Mouse (Mus musculus) embryonic facial prominence, embryonic 15.5 days (tissue): Measurements from ENCODE around the gene Tomm40l. TPM values are rescaled to one million over a fixed set of nuclear protein-coding genes. Genes with fewer than 3 reads are reported as not detected.

Experiments used
- ATAC-seq: fragments of 200-750 bp; cut with Nextera tagmentation; 2 replicates; pipeline ENCODE4 v1.8.0; 2017; ENCODE audit warnings: low read depth, moderate TSS enrichment; ENCODE audit not compliant: insufficient number of reproducible peaks, low FRiP score, low TSS enrichment
- H3K27ac ChIP-seq: fragments of 300-500 bp; sonication (generic); replicated peaks from 2 replicates; pipeline ENCODE4 v1.5.1; 2015; ENCODE audit warnings: mild to moderate bottlenecking, inconsistent platforms
- H3K27me3 ChIP-seq: fragments of 300-500 bp; sonication (generic); 2 replicates; pipeline ENCODE4 v1.6.1; 2015; ENCODE audit warnings: inconsistent platforms
- H3K36me3 ChIP-seq: fragments of 300-500 bp; sonication (generic); 2 replicates; pipeline ENCODE4 v1.6.1; 2015; ENCODE audit warnings: mild to moderate bottlenecking, inconsistent platforms
- H3K4me1 ChIP-seq: fragments of 300-500 bp; sonication (generic); 2 replicates; pipeline ENCODE4 v1.6.1; 2015; ENCODE audit warnings: inconsistent platforms
- H3K4me2 ChIP-seq: fragments of 300-500 bp; sonication (generic); replicated peaks from 2 replicates; pipeline ENCODE4 v1.6.1; 2015; ENCODE audit warnings: mild to moderate bottlenecking, inconsistent platforms
- H3K4me3 ChIP-seq: fragments of 300-500 bp; sonication (generic); replicated peaks from 2 replicates; pipeline ENCODE4 v1.5.1; 2015; ENCODE audit warnings: mild to moderate bottlenecking, inconsistent platforms
- H3K9ac ChIP-seq: fragments of 300-500 bp; sonication (generic); 2 replicates; pipeline ENCODE4 v1.6.1; 2015; ENCODE audit warnings: inconsistent platforms
- H3K9me3 ChIP-seq: fragments of 300-500 bp; sonication (generic); replicated peaks from 2 replicates; pipeline ENCODE4 v1.6.1; 2016; ENCODE audit warnings: inconsistent platforms
- WGBS: fragments of 180-500 bp; shearing (Covaris S2); methylation state at CpG from one replicate; pipeline ENCODE4 v1.1.7; 2015; 5-methylcytosine and 5-hydroxymethylcytosine counted together
- polyA plus RNA-seq: library from polyadenylated mRNA; unstranded; fragments of >200 nt; fragmentation: Nextera tagmentation; extraction: Ambion mirVana; gene quantifications from 2 replicates; pipeline ENCODE4 v1.2.1, GENCODE M21; 2015

Gene Tomm40l
- 29.5 and 30.0 TPM in 2 replicates for polyA plus RNA-seq

DNA sequence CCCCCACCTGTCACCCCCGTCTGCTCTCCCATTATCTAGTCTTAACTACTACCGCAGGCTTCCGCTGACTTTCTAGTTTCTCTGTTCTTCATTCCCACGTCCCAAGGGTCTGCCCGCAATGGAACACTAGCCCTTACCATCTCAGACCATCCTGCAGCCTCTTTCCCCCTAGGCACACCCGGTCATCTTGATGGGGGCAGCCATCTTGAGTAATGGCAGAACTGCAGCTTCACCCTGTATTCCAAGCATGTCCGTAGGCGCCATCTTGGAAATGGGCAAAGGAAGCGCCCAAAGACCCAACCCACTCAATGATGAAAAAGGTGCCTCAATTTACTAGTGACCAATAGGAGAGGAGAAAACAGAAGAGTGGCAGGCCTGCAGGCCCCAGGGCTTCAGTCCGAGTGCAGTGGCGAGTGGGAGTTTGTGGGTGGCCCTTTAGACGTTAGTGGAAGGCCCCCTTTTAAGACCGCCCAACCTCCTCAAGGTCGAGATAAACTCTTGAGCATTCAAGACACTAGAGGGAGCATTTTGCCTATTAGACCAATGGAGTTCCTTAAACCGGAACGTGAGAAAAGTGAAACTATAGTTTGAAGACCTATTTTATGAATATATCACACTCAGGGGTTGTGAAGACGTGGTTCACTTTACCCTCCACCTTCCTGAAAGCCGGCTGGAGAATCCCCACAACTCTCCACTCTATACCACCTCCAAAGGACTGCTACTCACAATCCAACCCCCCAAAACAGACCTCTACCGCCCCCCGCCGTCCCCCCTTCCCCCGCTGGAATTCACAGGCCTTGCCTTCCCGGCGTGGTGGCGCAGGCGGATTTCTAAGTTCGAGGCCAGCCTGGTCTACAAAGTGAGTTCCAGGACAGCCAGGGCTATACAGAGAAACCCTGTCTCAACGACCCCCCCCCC lies at the start of gene Tomm40l:
Gene Tomm40l (minus strand): TSS at position 277 of the 918 bp plus-strand sequence.
- under 1% methylated on average over 28 of the region's 28 CpGs for WGBS
- ATAC-seq, result peak; percentile 97
- Histone ChIP-seq H3K9me3 (no peaks in the 10 kb centered on the region), H3K27me3 (no peaks in the 10 kb centered on the region), H3K4me3 (peak within 1 kb of the TSS; percentile 72), H3K4me1 (peaks cover 12% of the 10 kb centered on the region), H3K27ac (peak within 1 kb of the TSS; percentile 94), H3K9ac (peak within 1 kb of the TSS; percentile 31), H3K4me2 (peak within 1 kb of the TSS; percentile 86), H3K36me3 (peaks cover 14% of the 10 kb centered on the region; the same call in 1 of the 2 replicates)

DNA sequence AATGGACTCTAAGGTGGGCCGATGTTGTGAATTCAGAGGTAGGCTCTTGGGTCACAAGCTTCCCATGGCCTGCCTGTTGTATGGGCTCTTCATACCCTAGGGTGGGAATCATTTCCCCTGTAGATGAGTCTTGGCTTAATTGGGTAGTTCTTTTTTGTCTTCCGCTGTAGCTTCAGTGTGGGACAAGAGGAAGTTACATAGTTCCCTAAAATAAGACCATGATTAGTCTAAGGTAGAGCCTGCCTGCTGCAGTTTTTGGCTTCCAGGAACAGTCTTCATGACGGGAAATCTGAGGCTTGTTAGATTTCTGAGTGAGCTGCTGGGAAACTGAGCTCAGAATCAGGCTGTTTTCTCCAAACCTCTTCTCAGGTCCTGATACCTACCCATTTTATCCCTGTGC lies 49.8 kb upstream of the Tomm40l start:
- Histone ChIP-seq H3K4me2 (peak overlapping the region; percentile 94; the same call in 1 of the 2 replicates), H3K4me1 (peaks cover 22% of the 10 kb centered on the region), H3K9ac (no peak overlapping the region), H3K27me3 (no peaks in the 10 kb centered on the region), H3K36me3 (peaks cover 46% of the 10 kb centered on the region), H3K27ac (no peak overlapping the region), H3K9me3 (no peaks in the 10 kb centered on the region), H3K4me3 (peak overlapping the region; percentile 9; the same call in 1 of the 2 replicates)
- no peak for ATAC-seq
- 86% methylated on average over 3 of the region's 3 CpGs for WGBS

DNA sequence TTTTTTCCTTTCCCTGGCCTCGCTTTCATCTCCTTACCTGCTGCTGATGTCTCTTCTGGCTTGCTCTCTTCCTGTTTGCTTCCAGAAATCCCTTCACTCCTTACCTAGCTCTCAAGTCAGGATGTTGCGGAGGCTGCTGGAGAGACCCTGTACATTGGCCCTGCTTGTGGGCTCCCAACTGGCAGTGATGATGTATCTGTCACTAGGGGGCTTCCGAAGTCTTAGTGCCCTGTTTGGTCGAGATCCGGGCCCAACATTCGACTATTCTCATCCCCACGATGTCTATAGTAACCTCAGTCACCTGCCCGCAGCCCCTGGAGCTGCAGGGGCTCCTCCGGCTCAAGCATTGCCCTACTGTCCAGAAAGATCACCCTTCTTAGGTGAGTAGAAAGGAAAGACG lies 49.3 kb upstream of the Tomm40l start:
- WGBS, result 62% methylated on average over 10 of the region's 10 CpGs
- Histone ChIP-seq H3K9ac (no peak overlapping the region), H3K4me2 (peak overlapping the region; percentile 94), H3K4me1 (peaks cover 22% of the 10 kb centered on the region), H3K9me3 (no peaks in the 10 kb centered on the region), H3K27ac (no peak overlapping the region), H3K36me3 (peaks cover 42% of the 10 kb centered on the region), H3K27me3 (no peaks in the 10 kb centered on the region), H3K4me3 (peak overlapping the region; percentile 83; the same call in 1 of the 2 replicates)
- ATAC-seq, result no peak

DNA sequence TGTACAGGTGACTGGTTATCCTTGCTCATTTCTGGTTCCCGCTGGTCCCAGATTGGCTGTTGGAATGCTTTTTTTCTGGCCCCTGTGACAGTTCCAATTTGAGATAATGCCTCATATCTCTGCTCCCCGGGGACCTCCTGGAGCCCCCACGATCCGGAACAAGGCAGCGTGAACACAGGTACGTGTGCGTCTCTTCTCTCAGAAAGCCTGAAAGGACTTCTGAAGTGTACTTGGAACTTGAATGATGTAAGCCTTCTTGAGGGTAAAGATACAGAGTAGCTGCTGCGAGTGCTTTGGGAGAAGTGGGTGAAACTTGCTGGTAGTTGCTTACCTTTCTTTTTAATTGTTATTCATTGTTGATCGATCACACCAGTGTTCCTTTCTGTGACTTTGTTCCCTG lies 48.9 kb upstream of the Tomm40l start:
- Histone ChIP-seq H3K4me3 (peak overlapping the region; percentile 83), H3K9me3 (no peaks in the 10 kb centered on the region), H3K36me3 (peaks cover 37% of the 10 kb centered on the region), H3K9ac (peak overlapping the region; percentile 65), H3K27ac (0 out of 2 replicates have a peak overlapping the region, but pooled peaks have one; percentile 79), H3K4me2 (peak overlapping the region; percentile 94), H3K4me1 (peaks cover 22% of the 10 kb centered on the region), H3K27me3 (no peaks in the 10 kb centered on the region)
- WGBS, result 39% methylated on average over 9 of the region's 9 CpGs
- no peak for ATAC-seq

DNA sequence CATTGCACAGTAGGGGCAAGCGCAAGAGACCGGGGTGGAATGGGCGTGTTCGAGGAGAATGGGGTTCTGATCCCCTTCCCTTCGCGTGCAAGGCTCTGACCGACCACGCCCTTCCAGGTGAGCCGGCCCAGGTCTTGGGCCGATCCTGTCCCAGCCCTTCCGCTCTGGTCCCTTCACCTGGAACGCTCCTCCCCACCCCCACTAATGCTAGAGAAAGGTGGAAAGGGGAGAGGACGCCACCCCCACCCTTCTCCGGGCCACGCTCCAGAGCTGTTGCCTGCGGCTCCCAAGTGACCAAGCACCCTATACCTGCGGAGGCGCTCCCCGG lies 48.2 kb upstream of the Tomm40l start:
- Histone ChIP-seq H3K4me2 (peak overlapping the region; percentile 94), H3K9ac (peak overlapping the region; percentile 65), H3K9me3 (no peaks in the 10 kb centered on the region), H3K27me3 (no peaks in the 10 kb centered on the region), H3K27ac (peak overlapping the region; percentile 79), H3K36me3 (peaks cover 31% of the 10 kb centered on the region), H3K4me3 (peak overlapping the region; percentile 83), H3K4me1 (peaks cover 22% of the 10 kb centered on the region)
- WGBS, result under 1% methylated on average over 19 of the region's 19 CpGs
- peak; percentile 73 for ATAC-seq

DNA sequence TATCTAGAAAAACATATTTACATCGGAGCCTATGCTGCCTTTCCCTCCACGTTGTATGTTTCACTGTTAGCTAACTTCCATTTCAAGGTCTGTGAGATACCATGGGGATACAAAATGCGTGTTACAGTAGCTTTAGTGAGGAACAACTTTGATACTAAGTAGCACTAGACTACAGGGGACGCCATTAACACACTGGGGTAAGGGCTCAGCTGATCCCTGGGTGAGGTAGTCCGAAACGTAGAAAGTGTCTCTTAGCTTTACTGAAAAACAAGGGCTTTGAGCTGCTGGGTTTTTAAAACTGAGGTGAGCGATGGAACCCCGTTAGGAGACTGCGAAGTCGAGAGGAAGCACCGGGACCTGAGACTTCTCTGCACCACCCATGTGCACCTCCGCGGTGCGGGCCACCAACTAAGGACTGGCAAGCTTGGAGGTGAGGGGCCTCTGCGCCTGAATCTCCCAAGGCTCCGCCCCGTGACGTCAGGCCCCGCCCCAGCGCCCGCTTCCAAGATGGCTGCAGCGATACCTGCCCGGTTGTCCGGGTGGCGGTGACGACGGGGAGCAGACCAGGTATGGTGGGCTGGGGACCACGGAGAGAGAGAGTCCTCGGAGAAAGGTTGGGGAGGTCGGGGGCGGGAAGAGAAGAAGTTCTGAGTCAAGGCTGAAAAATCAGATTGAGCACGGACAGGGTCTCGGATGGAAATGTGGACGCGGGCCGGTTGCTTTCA lies 47.7 kb upstream of the Tomm40l start, which contains the start of gene B4galt3:
Gene B4galt3 (plus strand): TSS at position 481 of the 725 bp plus-strand sequence.
- Histone ChIP-seq H3K4me2 (peak within 1 kb of the TSS; percentile 94), H3K9ac (peak within 1 kb of the TSS; percentile 65), H3K27ac (peak within 1 kb of the TSS; percentile 79), H3K4me1 (peaks cover 22% of the 10 kb centered on the region), H3K36me3 (peaks cover 25% of the 10 kb centered on the region), H3K4me3 (peak within 1 kb of the TSS; percentile 83), H3K27me3 (no peaks in the 10 kb centered on the region), H3K9me3 (no peaks in the 10 kb centered on the region)
- peak; percentile 91 for ATAC-seq
- WGBS, result 2% methylated on average over 36 of the region's 36 CpGs

DNA sequence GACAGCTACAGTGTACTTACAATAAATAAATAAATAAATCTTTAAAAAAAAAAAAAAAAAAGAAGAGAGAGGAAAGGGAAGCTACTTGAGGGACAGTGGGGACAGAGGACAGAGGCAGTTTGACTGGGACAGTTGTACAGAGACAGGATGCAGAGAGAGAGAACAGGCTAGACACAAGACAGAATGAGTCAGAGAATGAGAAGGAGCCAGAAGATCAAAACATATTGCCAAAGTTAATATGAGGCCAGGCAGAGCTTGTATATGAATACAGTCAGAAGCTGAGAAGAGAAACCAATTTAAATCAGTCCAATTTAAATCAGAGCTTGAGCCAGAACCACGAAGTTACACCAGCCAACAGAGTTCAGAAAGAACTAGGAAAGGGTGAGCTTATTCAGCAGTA lies 46.0 kb upstream of the Tomm40l start:
- H3K27me3 ChIP-seq, result no peaks in the 10 kb centered on the region

DNA sequence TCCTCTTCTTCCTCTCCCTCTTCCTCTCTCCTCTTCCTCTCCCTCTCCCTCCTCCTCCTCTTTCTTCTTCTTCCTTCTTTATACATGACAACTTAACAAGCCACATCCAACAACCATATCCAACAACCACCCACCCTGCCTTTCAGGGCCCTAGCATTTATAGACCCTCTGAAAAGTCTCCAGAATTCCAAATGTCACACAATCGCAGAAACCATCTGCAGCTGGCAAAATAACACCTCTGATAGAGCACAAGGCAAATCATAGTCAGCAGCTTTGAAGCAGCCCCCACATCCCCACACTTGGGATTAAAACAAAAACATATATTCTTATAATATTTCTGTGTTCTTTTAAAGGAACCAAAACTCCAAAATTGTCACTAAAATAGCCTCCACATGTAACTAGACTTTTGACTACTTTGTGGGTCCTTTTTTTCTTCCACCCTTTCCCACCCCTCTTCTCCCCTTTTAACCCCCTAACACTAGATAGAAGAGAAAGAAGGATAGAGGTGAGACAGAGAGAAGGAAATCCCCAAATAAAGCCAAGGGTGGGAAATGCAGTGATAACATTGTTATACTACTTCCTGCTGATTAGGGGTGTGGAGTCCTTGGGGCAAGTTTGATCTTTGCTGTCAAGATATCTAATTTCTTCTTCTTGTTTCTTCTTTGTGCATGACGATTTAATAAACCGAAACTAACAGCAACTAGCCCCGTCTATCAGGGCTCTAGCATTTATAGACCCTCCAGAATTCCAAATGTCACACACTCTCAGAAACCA lies 43.8 kb upstream of the Tomm40l start:
- H3K4me3 ChIP-seq, result no peak overlapping the region
- H3K9ac ChIP-seq, result no peak overlapping the region
- H3K4me2 ChIP-seq, result no peak overlapping the region
- no peak overlapping the region for H3K27ac ChIP-seq
- H3K36me3 ChIP-seq, result no peaks in the 10 kb centered on the region
- H3K27me3 ChIP-seq, result no peaks in the 10 kb centered on the region
- peaks cover 28% of the 10 kb centered on the region for H3K4me1 ChIP-seq
- no peaks in the 10 kb centered on the region for H3K9me3 ChIP-seq
- WGBS, result 31% methylated on average over 4 of the region's 4 CpGs
- ATAC-seq, result no peak

More for the DNA sequence above, 46.0 kb upstream of the Tomm40l start:
- Histone ChIP-seq H3K9ac (no peak overlapping the region), H3K9me3 (no peaks in the 10 kb centered on the region), H3K36me3 (peaks cover 9% of the 10 kb centered on the region), H3K4me3 (no peak overlapping the region), H3K4me1 (peaks cover 26% of the 10 kb centered on the region), H3K4me2 (no peak overlapping the region), H3K27ac (no peak overlapping the region)
- ATAC-seq, result no peak
- WGBS, result 55% methylated on average over 1 of the region's 1 CpGs

DNA sequence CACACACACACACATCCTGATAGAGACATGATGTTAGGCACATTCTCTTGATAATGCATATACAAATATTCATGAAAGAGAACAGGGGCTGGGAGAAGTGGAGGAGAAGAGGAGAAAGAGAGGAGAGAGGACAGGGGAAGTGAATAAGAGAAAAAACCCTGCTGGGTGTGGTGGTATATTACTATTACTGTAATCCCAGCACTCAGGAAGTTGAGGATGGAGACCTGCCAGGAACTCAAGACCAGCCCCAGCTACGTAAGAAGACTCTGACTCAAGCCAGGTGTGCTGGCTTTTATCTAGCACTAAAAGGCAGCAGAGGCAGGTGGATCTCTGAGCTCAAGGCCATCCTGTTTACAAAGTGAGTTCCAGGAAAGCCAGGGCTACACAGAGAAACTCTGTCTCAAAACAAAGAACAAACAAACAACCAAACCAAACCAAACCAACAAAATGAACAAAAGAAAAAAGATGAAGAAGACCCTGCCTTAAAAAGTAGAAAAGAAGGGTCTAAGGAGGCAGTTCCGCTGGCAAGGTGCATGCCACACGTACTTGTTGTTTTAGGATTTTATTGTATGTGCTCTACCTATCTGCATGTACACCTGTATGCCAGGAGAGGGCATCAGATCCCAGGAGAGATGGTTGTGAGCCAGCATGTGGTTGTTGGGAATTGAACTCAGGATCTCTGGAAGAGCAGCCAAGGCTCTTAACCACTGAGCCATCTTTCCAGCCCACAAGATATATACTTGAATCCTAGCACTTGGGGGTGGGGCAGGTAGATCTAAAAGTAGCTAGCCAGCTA lies 41.5 kb upstream of the Tomm40l start:
- H3K4me3 ChIP-seq, result no peak overlapping the region
- H3K4me2 ChIP-seq, result peak overlapping the region; percentile 46; the same call in 1 of the 2 replicates
- no peaks in the 10 kb centered on the region for H3K9me3 ChIP-seq
- 76% methylated on average over 3 of the region's 3 CpGs for WGBS
- peak overlapping the region; percentile 91 for H3K27ac ChIP-seq
- peaks cover 10% of the 10 kb centered on the region; the same call in 1 of the 2 replicates for H3K36me3 ChIP-seq
- no peaks in the 10 kb centered on the region for H3K27me3 ChIP-seq
- peaks cover 17% of the 10 kb centered on the region for H3K4me1 ChIP-seq
- H3K9ac ChIP-seq, result no peak overlapping the region
- ATAC-seq, result no peak

DNA sequence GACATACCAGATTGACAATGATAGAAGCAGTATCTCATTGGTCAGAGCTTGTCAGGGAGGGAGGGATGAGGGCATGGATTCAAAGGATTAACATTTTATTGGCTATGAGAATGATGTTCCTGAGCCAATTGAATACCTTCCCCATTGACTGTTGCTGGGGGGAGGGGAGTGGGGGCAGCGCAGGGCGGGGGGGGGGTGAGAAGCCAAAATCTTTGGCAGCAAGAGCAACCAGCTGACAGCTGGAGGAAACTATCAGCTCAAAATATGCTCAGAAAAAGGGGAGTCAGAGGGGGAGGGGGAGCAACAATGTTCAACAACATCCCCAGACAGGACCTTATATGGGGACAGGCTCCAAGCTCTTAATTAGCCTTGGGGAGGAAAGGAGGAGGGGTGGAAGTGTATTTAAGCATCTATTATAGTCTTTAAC lies 40.9 kb upstream of the Tomm40l start:
- peaks cover 17% of the 10 kb centered on the region for H3K4me1 ChIP-seq
- 0% methylated on average over 2 of the region's 2 CpGs for WGBS
- peak overlapping the region; percentile 46 for H3K4me2 ChIP-seq
- H3K27ac ChIP-seq, result peak overlapping the region; percentile 91
- peaks cover 14% of the 10 kb centered on the region; the same call in 1 of the 2 replicates for H3K36me3 ChIP-seq
- no peak overlapping the region for H3K9ac ChIP-seq
- H3K27me3 ChIP-seq, result no peaks in the 10 kb centered on the region
- no peaks in the 10 kb centered on the region for H3K9me3 ChIP-seq
- peak overlapping the region; percentile 25 for H3K4me3 ChIP-seq
- peak; percentile 88 for ATAC-seq
